Mouse (Mus musculus): Measurements from ENCODE around the gene Itgae. TPM values are rescaled to one million over a fixed set of nuclear protein-coding genes. Genes with fewer than 3 reads are reported as not detected.

Gene Itgae
- total and polyA plus RNA-seq, 3 experiments = 0.17 to 0.26 (median 0.21) TPM

GRCm38 (mm10) chr11:73146026-73146974 lies 55.9 kb downstream of the Itgae start:
- Histone ChIP-seq H3K4me1 (ENCODE audit: control insufficient read depth in 1 of 2, insufficient read depth in 2 of 2) (no peaks in the 10 kb centered on the region), H3K27me3 (replicated peaks) (peaks cover 17% of the 10 kb centered on the region), H3K4me2 (ENCODE audit: insufficient read depth, low read depth, poor library complexity, severe bottlenecking) (no peak overlapping the region), H3K27ac (ENCODE audit: insufficient read depth, low read depth) (no peak overlapping the region), H3K79me2 (replicated peaks; ENCODE audit: control insufficient read depth, extremely low read depth, insufficient read depth, poor library complexity, severe bottlenecking) (no peaks in the 10 kb centered on the region), H3K9me3 (replicated peaks; ENCODE audit: low read length) (no peaks in the 10 kb centered on the region), H3K4me3 (replicated peaks in 1 of 3; ENCODE audit: low read depth in 2 of 3, low read length in 2 of 3, poor library complexity in 1 of 3) (no peak overlapping the region), H3K9ac (ENCODE audit: insufficient read depth, low read depth) (no peak overlapping the region), H3K36me3 (replicated peaks in 1 of 2; ENCODE audit: control insufficient read depth in 1 of 2, insufficient read depth in 1 of 2, low read length in 1 of 2) (no peaks in the 10 kb centered on the region)
- TF ChIP-seq EP300 (IDR thresholded peaks at IDR 0.05; ENCODE audit: low read length) (no peak), TBP (conservative IDR thresholded peaks at IDR 0.05; ENCODE audit: low read depth, low read length) (no peak), TCF12 (IDR thresholded peaks at IDR 0.05; ENCODE audit: low read depth, low read length) (no peak), MAZ (IDR thresholded peaks at IDR 0.05; ENCODE audit: low read depth, low read length) (no peak), SIN3A (IDR thresholded peaks at IDR 0.05; ENCODE audit: low read length) (no peak), ZNF384 (IDR thresholded peaks at IDR 0.05; ENCODE audit: low read depth, low read length) (no peak), ELF1 (IDR thresholded peaks at IDR 0.05; ENCODE audit: low read depth, low read length) (no peak), UBTF (IDR thresholded peaks at IDR 0.05; ENCODE audit: low read depth, low read length) (no peak), GABPA (IDR thresholded peaks at IDR 0.05; ENCODE audit: insufficient replicate concordance, low read depth, low read length) (no peak), MEF2A (IDR thresholded peaks at IDR 0.05; ENCODE audit: borderline replicate concordance, low read depth, low read length) (no peak), MYC (IDR thresholded peaks at IDR 0.05; ENCODE audit: low read depth, low read length) (no peak)
- no peak for DNase-seq (ENCODE audit: extremely low read depth)
- dilution Hi-C loops (cut with MboI; ENCODE audit: extremely low pct_ligation_motif_present, extremely low pct_unique_long_range_greater_than_20kb, low sequenced_read_pairs) = no loop called here
- in situ Hi-C loops (cut with MboI; ENCODE audit: low pct_ligation_motif_present, low pct_unique_long_range_greater_than_20kb, low sequenced_read_pairs) = loop anchor here (25.0 kb wide), 1 partner anchor 1216 kb away; the partner anchor contains the start of genes Olfr411 and Olfr412

DNA sequence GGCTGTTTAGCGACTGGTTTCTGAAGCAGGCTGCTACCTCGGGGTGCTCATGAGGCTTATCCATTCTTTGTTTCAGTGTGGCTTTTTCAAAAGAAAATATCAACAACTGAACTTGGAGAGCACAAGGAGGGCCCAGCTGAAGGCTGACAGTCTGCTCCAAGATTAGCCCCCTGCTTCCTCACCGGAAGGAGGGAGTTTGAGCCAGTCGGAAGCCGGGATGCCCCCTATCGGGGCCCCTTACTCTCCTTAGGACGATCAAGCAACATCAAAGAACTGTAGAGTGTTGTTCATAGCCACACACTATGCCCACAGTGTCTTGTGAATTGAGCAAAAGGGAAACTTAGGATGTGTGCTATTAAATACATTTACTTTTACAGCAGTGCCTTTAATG lies 56.6 kb downstream of the Itgae start:
- no peaks in the 10 kb centered on the region for H3K79me2 ChIP-seq (replicated peaks; ENCODE audit: control insufficient read depth, extremely low read depth, insufficient read depth, poor library complexity, severe bottlenecking)
- DNase-seq (ENCODE audit: extremely low read depth) = no peak
- H3K9ac ChIP-seq (ENCODE audit: insufficient read depth, low read depth) = no peak overlapping the region
- no peaks in the 10 kb centered on the region for H3K4me1 ChIP-seq (ENCODE audit: control insufficient read depth in 1 of 2, insufficient read depth in 2 of 2)
- no peaks in the 10 kb centered on the region for H3K9me3 ChIP-seq (replicated peaks; ENCODE audit: low read length)
- dilution Hi-C loops (cut with MboI; ENCODE audit: extremely low pct_ligation_motif_present, extremely low pct_unique_long_range_greater_than_20kb, low sequenced_read_pairs) = no loop called here
- no peak overlapping the region for H3K27ac ChIP-seq (ENCODE audit: insufficient read depth, low read depth)
- in situ Hi-C loops (cut with MboI; ENCODE audit: low pct_ligation_motif_present, low pct_unique_long_range_greater_than_20kb, low sequenced_read_pairs) = loop anchor here (25.0 kb wide), 1 partner anchor 1215 kb away; the partner anchor contains the start of genes Olfr411 and Olfr412
- no peak for TF ChIP-seq TCF12 (IDR thresholded peaks at IDR 0.05; ENCODE audit: low read depth, low read length)
- no peak for TF ChIP-seq SMC3 (IDR thresholded peaks at IDR 0.05; ENCODE audit: low read depth, low read length)
- no peak for TF ChIP-seq POLR2A (IDR thresholded peaks at IDR 0.05; ENCODE audit: low read depth, low read length)
- TF ChIP-seq CTCF (conservative IDR thresholded peaks at IDR 0.05 in 1 of 2, IDR thresholded peaks at IDR 0.05 in 1 of 2; ENCODE audit: low read depth in 2 of 2, low read length in 2 of 2) = no peak
- H3K4me3 ChIP-seq (replicated peaks in 1 of 3; ENCODE audit: low read depth in 2 of 3, low read length in 2 of 3, poor library complexity in 1 of 3) = no peak overlapping the region
- no peak overlapping the region for H3K4me2 ChIP-seq (ENCODE audit: insufficient read depth, low read depth, poor library complexity, severe bottlenecking)
- no peaks in the 10 kb centered on the region for H3K36me3 ChIP-seq (replicated peaks in 1 of 2; ENCODE audit: control insufficient read depth in 1 of 2, insufficient read depth in 1 of 2, low read length in 1 of 2)
- peaks cover 15% of the 10 kb centered on the region for H3K27me3 ChIP-seq (replicated peaks)

Data from CH12.LX (cell line).